Mouse (Mus musculus) gastrocnemius, postnatal 36 days (tissue): ENCODE data around the gene Ints6. TPM values are rescaled to one million over a fixed set of nuclear protein-coding genes. Genes with fewer than 3 reads are reported as not detected.
"Not testable (repeated sequence)": the region's sequence is repeated elsewhere in the genome, so short reads cannot be mapped to it uniquely, and the experiment has no call there.

ENCODE experiments used
- DNase-seq, 2 experiments: peaks; one replicate each; pipeline ENCODE4 v3.0.0; 2022
- intact Hi-C: fragments of 180-260 bp; cut with DNase I; formaldehyde crosslinking; loops from one replicate; pipeline ENCODE4 v1.15.1; 2025
- total RNA-seq, 2 experiments: library from RNA; stranded (reverse); gene quantifications; 2 replicates each; pipeline ENCODE4 v1.2.3; 2021

The Ints6 gene
- total RNA-seq, 2 experiments from 2014 or later, result 10.0 to 11.8 TPM

DNA sequence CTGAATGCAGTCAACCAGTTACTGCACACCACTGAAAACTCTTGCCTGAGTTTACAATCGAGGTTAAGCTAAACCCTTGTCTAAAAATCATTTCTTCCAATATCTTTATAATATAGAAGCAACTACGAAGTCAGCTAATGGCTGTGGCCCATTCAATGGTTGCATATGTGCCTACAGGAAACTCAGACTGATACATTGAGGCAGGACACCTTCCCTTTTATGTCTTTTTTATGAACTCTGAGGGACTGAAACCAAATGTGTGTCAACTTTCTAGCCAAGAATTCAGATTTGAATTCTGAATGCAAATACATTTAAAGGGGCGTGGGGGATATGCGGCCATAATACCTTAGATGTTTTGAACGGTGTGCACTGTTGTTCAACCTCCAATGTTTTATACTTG, 2.3 kb downstream of the Ints6 start:
- DNase-seq, result no peak
- intact Hi-C loops, result loop anchor here (5.0 kb wide), 1 partner anchor 1859 kb away; no protein-coding TSS in a partner anchor

DNA sequence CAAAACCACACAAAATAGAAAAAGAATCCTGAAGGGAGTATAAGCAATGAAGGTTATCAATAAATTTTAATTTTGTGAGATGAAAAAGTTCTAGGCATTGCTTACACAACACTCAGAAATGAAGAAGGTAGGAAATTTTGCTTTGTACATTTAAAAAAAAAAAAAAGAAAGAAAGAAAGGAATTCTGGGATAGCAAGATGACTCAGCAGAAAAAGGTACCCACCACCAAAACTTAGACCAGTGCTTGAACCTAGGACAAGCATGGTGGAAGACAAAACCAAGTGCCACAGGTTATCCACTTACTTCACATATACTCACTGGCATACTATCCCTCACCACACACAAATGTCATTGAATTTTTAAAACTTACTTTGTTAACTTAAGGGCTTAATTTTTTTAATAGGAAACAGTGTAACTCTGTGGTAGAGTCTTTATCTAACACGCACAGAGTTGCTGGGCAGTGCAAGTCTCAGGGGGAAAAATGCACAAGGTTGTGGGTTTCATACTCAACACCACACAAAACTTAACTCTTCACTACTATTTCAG, 5.8 kb downstream of the Ints6 start:
- intact Hi-C loops, result loop anchor here (5.0 kb wide), 1 partner anchor 1862 kb away; no protein-coding TSS in a partner anchor

DNA sequence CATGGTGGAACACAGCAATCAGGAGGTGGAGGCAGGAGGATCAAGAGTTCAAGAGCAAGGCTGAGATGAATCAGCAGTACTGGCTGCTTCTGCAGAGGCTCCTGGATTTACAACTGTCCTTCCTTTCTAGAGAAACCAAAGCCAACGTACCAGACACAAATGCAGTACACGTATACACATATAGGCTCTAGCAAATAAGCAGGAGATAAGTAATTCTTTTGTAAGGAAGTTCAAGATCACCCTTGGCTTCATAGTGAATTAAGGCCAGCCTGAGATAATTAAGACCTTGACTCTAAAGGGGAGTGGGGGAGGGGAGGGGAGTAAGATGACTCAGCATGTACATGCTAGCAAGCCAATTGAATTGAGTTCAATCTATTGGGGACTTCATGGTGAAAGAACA, 9.5 kb downstream of the Ints6 start:
- intact Hi-C loops, result no loop called here
- DNase-seq, result no peak

More for the DNA sequence above, 5.8 kb downstream of the Ints6 start:
- DNase-seq, result no peak

DNA sequence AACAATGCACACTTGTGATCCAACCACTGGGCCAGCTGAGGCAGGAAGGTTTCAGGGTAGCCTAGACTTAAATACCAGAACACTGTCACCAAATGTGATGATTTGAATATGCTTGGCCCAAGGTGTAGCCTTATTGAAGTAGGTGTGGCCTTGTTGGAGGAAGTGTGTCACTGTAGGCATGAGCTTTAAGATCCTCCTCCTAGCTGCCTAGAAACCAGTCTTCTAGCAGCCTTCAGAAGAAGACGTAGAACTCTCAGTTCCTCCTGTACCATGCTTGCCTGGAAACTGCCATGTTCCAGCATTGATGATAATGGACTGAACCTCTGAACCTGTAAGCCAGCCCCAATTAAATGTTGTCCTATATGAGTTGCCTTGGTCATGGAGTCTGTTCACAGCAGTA, 25.3 kb downstream of the Ints6 start:
- DNase-seq, result no peak
- intact Hi-C loops, result no loop called here

DNA sequence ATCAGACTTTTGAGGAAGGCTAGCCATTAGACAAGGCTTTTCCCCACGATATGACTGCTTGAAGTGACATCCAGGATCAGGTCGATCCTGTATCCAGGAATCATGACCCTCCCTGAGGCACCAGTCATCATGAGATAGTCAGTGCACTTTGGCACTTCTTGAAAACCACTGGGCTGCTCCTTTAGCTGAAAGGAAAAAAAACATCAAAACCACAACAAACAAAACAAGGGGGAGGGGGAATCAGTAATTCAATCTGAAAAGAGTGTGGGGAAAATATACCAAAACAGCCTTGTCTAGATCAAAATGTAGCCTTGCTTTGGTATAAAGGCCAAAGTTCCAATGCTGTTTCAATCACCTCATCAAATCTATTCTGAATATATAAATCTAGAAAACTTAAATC, 27.3 kb downstream of the Ints6 start:
- no peak for DNase-seq
- intact Hi-C loops, result no loop called here

DNA sequence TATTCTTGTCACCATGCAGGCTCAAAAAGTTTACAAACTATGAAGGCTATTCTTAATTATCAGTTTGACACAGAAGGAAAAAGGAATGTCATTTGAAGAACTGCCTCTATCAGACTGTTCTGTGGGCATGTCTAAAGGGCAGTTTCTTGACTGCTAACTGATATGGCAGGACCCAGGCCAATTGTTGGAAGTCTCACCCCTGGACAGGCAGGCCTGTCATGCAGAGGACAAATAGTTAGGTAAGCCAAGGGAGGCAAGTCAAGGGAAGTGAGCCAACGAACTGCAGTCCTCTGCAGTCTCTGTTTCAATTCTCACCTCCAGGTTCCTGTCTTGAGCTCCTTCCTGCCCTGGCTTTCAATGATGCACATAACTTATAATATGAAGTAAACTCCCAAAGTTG, 29.1 kb downstream of the Ints6 start:
- intact Hi-C loops, result no loop called here
- no peak for DNase-seq

DNA sequence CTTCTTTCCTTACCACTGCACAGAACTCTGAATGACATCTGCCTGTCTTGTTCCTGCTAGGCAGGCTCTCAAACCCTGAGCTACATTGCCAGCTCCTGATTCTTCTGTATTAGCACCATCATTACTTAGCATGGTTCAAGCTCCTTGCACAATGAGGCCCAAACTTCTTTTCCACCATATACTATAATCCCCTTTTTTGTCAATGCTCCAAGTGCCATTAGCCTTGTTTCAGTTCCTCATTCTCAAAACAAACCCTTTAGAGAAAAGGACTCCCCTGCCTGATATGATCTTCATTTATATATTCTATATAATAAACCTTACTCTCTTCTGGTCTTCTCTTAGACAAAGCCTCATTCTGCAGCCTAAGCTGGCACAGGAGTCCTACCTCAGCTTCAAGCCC, 36.4 kb downstream of the Ints6 start:
- intact Hi-C loops, result no loop called here
- no peak for DNase-seq

DNA sequence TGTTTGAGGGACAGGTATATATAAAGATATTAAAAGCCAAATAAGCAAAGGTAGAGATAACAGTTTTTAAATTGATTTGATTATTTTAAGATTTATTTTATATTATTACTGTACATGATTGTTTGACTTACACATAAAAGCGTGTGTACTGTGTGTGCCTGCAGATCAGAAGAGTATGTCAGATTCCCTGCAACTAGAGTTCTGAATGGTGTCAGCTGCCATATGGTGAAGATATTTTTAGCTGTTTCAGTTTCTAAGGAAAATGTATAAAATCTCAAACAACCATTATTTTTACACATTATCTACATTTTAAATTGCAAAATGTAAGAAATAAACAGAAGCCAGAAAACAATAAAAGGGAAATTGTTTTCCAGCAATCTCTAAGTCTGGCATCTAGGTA, 39.3 kb downstream of the Ints6 start:
- no peak for DNase-seq
- intact Hi-C loops, result no loop called here

DNA sequence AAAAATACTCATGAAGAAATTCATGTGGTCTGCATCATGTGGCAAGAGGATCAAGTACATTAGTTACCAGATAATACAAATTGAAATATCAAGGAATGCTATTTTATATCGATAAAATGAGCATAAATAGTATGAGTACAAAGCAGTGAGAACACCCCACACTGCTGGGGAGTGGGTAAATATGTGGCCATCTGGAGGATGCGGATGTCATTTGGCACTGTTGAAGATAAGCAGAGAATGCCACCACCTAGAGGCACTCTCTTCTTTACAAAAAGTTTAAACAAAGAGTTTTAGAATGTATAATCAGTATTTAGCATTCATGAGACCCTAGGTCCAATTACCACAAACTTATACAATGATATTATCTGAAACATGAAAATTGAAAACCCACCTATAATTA, 42.8 kb downstream of the Ints6 start:
- no peak for DNase-seq
- intact Hi-C loops, result no loop called here

DNA sequence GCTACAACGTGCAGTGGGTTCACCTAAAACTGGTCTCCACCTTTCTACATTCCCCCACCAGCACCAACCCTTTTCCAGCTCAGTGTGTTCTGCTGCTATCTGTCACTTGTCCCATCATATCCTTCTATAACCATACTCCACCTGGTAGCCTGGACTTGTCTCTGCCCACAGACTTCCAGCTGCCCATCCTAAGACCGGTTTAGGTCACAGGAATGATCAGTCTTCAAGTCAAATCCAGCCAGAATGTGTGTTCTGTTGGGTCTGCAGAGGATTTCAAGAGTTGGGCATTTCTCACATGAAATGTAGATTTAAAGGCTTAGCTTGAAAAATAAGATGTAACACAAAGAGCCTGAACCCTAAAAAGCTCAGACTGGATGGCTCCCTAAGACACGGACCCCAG, 87.3 kb downstream of the Ints6 start:
- intact Hi-C loops, result no loop called here
- DNase-seq, result no peak

DNA sequence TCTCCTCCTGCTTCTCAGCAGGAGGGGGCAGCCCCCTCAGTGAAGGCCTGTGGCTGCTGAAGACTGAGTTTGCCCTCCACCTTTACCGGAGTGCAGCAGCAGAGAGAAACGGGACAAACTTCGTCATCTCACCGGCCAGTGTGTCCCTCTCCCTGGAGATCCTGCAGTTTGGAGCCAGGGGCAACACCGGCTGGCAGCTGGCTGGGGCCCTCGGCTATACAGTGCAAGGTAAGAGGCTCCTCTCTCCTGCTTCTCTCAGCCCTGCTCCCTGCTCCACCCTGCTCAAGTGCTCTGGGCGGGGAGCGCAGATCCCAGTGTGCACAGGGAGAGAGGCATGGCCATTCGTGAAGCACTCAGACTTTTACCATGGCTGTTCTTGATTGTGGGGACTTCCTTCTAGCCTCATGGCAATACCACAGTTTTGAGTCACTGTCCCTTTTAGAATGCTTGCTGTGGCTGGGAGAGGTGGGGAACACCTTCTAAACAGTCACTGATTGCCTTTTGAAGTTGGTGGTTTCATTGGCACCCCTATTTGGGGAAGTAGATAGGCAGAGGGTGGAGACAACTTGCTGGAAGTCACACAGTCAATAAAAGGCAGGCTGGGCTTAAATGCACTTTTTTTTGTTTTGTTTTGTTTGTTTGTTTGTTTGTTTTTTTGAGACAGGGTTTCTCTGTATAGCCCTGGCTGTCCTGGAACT, 95.8 kb downstream of the Ints6 start:
- no peak for DNase-seq
- intact Hi-C loops, result no loop called here

DNA sequence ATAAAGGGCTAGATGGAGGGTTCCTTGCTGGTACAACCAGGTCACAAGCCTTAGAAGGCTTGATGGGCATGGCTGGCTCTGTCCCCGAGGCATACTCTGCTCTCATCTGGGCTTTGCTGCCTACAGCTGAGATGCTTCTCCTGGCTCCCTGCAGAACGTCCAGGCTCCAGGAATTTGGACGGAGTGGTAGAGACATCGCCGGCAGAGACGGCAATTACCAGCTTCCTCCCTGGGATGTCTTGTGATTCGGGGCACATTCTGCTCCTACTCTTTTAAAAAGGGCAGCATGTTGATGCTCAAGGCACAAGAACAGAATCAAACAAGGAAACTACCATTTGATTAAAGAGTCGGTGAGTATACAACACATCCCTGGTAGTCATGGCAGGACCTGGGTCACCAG, 97.6 kb downstream of the Ints6 start, which contains the start of gene Serpine3:
Serpine3 (plus strand) TSS at position 301 of the 400 bp plus-strand sequence.
- intact Hi-C loops, result no loop called here
- no peak for DNase-seq

DNA sequence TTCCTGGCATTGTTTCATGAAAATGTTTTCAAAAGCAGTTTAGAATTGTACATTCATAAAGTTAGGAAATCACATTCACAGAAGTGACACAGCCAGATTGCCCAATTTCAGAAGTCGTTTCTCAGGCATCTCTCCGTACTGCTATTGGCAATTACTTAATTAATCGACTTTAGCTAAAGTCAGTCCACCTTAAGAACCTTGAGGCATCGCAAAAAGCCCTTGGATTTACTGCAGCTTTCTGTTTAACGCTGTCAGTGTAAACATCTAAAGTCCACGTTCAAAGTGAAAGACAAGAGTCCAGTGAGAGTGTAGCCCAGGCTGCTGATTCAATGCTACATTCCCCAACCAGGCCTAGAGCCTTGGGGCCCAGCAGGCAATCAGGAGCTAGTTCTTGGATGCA, 98.6 kb downstream of the Ints6 start:
- DNase-seq, result no peak
- intact Hi-C loops, result no loop called here

DNA sequence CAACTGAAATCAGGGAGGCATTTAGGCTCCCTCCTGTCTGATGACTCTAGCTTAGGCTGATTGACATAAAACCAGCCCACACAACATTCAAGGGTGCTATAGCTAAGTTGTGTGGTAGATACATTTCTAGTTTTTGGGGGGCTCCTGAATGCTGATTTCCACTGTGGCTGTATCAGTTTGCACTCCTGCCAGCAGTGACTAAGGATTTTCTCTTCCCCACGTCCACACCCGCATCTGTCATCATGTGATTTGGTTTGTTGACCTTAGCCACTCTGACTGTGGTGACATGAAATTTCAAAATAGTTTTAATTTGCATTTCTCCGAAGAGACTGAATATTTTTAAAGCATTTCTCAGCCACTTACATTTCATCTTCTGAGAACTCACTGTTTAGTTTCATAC, 103.5 kb downstream of the Ints6 start:
- intact Hi-C loops, result no loop called here
- DNase-seq, result no peak

DNA sequence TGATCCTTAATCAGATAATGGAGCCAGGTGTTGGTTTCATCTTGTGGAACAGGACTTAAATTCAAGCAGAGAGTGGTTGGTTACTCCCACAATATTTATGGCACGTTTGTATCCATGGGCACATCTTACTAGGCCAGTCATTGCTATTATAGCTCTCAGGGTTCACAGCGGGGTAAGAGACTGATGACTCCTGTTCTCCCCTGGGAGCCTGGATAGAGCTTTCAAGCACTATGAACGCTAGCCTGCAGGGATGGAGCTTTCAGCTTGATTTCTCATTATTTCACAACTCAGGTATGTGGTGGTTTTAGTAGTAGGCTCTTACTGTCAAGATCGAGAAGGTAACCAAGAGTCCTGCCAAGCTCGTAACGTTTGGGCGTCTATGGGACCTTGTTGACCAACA, 105.0 kb downstream of the Ints6 start:
- no peak for DNase-seq

DNA sequence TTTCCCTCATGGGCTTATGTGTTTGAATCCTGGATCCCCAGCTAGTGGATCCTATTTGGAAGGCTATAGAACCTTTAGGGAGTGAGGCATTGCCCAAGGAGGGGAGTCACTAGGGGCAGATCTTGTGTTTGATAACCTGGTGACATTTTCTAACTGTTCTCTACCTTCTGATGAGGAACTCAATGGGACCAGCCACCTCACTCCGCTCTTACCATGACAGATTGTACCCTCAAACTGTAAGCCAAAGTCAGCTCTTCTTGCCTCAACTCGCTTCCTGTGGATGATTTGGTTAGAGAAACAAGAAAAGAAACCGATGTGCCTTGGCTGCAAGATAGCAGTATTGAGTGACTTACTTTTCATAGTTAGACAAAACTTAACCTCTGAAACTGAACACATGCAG, 109.2 kb downstream of the Ints6 start:
- DNase-seq, result no peak
- intact Hi-C loops, result no loop called here

More for the DNA sequence above, 105.0 kb downstream of the Ints6 start:
- intact Hi-C loops, result no loop called here

DNA sequence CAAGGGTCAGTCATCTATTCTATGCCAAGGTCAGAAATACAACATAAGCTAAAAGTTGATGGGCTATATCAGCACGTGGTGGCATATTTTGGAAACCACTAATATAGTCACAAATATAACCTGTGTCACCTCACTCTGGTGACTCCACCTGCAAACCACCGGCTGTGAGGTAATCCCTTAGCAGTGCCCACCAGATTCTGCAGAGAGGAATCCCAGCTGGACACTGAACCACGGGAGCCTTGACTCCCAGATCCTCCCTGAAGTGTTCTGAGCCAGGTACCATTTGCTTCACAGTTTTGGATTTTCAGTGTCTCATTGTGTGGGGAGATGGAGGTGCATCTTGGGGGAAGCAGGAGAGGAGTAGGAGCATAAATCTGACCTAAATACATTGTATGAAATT, 110.6 kb downstream of the Ints6 start:
- intact Hi-C loops, result no loop called here
- peak in 1 of 2 experiments; percentile 5 for DNase-seq

DNA sequence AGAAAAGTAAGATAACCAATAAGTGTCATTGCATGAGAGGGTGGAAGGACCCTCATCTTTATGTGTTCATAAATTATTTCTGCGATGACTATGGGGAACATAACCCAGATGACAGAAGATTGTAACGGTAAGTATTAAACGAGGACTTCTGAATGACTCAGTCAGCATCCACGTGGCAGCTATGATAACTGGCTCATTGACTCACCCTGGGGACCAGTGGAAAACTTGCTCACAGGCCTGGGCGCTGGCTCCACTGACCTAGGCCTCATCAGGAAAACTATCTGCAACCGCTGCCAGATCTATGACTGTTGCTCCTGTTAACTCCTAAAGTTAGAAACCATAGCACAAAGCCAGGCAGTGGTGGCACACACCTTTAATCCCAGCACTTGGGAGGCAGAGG, 112.6 kb downstream of the Ints6 start:
- intact Hi-C loops, result no loop called here
- no peak for DNase-seq

DNA sequence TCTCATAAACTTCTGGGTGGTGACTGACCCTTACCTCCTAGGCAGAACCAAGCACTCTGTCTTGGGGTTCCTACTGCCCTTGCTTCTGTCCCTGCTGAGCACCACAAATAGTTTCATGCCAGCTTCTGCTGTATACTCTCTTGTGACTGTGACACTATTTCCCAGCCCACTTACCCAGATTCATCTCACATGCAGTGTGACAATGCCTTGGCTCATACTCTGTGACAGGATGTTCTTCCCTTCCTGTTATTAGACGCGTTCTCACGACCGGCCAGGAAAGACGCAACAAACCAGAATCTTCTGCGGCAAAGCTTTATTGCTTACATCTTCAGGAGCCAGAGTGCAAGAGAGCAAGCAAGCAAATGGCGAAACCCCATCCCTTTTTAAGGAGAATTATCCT, 118.6 kb downstream of the Ints6 start:
- DNase-seq, intact Hi-C loops: not testable (repeated sequence)

DNA sequence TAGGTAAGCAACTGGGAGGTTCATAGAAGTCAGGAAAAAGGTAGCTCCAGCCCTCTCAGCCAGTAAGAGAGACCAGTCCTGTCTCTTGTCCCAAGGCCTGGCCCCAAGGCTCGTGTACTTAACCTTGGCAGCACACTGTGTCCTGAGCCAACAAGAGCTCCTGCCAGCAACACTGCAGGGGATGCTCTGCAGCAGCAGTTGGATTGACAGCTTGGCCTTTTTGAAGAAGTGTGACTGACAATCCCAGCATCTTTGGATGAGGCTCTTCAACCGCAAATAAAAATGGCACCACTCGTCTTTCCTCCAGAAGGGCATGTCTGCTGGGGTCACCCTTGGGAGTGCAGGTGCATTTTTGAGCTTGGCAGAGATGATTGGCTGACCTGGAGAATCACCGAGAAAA, 120.6 kb downstream of the Ints6 start:
- DNase-seq, result no peak
- intact Hi-C loops, result no loop called here

DNA sequence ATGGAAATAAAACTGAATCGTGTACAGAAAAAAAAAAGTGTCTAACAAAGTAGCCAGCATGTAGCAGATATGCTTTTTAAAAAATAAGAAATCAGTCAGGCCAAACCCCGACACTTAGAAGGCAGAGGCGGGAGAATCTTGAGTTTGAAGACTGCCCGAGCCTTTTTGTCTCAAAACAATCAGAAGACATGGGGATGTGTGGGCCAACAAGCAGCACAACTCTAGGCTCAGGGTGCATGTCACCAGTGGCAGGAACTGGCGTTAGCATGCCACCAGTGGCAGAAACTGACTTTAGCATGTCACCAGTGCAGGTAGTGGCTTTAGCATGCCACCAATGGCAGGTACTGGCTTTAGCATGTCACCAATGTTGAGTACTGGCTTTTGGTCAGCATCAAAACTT, 121.4 kb downstream of the Ints6 start:
- DNase-seq, result no peak
- intact Hi-C loops, result no loop called here

DNA sequence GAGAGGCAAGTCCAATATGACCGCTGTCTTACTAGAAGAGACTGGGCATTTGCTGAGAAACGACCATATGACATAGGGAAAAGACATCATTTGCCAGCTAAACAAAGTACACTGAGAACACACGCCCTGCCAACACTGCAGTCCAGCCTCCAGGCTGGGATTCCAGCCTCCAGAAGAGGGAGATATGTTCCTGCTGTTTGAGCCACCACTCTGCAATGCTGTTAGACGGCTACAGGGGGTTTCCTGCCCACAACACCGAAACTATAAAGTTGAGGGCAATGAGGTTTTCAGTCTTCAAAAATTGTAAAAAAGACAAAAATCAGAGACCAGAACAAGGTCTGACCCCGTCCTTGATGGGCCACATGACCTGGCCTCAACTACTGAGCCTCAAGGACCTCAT, 121.9 kb downstream of the Ints6 start:
- DNase-seq, result no peak
- intact Hi-C loops, result no loop called here

DNA sequence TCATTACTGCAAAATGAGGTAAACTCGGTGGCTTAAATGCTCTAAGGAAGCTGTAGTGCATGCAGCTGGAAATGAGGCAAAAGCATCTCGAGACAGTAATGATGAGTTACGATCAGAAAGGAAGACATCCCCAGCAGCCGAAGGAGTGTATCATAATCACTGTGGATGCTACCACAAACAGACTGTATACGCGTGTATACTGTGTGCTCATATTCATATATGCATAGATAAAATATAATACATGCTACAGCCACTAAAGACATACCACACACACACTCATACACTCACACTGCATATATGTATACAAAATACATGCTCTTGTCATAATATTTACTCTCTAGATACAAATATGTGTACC, 122.6 kb downstream of the Ints6 start:
- DNase-seq, result no peak
- intact Hi-C loops, result no loop called here
